Mouse (Mus musculus) thymus, postnatal 10 days (tissue): Measurements from ENCODE around the gene Pnrc2.

ENCODE experiments used
- DNase-seq, 2 experiments: peaks; one replicate each; pipeline ENCODE4 v3.0.0; 2021; ENCODE audit warnings: low spot score in 2 of 2

Pnrc2 gene

GRCm38 (mm10) chr4:135892884-135893283 is 19.2 kb upstream of the Pnrc2 start:
- DNase-seq, result no peak

DNA sequence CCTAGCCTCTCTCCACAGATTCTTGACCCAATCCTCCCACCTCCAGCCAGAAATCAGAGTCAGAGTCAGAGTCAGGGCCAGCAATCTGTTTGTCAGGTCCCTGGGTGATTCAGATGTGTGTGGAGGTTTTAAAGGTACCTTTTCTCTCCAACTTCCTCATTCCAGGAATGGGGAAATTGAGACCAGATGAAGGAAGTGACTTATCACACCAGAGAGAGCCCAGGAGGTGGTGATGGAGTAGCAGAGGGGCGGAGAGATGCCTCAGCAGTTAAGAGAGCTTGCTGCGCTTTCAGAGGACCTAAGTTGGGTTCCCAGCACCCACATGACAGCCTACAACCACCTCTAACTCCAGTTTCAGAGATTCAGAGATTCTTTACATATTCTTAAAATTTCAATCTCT is 17.9 kb upstream of the Pnrc2 start:
- no peak for DNase-seq

DNA sequence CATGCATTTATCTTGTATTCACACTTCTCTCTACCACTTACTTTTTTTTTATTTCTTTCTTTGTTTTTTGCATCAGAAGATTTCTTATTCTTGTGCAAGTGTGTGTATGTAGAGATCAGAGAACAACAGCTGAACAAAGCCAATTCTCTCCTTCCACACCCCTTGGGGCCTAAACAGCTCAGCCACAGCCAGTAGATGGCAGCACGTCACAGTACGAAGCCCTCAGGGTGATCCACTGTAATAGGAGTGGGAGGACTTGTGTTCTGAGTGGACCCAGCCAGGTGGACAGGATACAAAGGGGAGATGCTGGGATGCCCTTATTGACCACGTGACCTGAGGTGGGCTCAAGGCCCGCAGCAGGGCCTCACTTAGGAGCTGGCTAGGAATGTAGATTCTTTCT is 16.2 kb upstream of the Pnrc2 start:
- peak; percentile 70 to 86 for DNase-seq

GRCm38 (mm10) chr4:135889146-135889883 is 15.7 kb upstream of the Pnrc2 start:
- no peak for DNase-seq

DNA sequence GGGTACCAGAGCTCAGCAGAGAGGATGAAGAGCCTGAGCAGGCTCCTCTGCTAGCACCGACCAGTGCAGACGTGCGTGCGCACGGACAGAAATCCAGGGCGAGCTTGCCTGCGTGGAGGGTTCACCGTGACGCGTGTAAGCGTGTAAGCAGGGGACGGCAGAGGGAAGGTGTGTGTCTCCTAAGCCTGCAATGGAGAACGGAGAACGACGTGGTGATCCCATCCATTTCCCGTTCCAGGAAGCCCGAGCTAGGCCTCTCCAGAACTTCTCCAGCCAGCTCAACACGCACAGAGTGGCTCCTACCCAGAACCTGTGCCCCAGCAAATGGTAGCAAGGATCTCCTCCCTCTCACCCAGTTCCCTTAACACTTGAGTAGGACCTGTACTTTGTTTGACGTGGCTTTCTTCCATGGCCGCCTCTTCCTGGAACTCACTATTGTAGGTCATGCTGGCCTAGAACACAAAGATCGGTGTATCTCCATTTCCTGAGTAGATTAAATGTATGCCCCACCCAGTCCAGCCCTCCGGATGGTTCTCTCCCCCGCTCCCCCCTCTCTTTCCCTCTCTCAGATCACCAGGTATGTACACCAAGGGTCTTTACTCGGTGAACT is 14.9 kb upstream of the Pnrc2 start:
- no peak for DNase-seq

DNA sequence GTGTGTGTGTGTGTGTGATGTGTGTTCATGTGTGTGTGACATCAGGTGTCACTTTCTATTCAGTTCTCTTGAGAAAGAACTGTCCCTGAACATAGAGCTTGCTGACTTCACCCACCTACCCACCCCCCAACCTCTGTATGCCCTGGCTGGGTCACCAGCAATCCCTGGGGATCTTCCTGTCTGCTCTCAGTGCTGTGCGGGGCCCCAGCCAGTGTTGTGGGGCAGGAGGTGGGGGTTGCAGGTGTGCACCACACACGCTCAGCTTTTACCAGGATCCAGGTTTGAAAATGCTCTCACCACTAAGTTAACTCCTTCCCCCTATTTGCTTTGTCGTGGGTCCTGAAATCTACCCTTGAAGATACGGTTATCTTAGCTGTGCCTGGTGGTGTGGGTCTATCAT is 12.5 kb upstream of the Pnrc2 start:
- no peak for DNase-seq

DNA sequence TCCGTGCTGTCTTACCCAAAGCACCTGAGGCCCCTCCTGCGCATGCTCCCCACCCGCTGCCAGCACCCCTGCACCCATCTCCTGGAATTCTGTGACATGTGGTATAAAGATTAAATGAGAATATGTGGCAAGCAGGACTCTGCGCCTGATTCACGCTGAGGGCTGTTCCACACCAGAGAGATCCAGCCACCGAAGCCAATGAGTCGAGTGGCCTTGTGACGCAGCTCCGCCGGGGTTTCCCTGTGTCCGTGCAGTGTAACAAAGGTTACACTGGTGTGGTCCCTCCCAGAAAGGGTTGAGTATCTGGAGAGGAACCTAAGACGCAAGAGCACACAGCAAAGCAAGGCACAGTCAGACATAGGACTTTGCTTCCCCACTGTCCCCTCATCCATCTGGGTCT is 12.0 kb upstream of the Pnrc2 start:
- no peak for DNase-seq

DNA sequence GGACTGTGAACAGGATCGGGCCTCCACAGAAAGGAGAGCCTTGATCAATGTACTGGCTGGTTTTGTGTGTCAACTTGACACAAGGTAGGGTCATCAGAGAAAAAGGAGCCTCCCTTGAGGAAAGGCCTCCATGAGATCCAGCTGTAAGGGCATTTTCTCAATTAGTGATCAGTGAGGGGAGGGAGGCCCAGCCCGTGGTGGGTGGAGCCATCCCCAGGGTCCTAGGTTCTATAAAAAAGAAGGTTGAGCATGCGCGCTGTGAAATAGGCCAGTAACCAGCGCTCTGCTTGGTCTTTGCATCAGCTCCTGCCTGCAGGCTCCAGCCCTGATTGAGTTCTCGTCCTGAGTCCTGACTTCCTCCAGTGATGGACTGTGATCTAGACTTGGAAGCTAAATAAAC is 10.9 kb upstream of the Pnrc2 start:
- DNase-seq, result no peak

- DNase-seq, result peak in 1 of 2 experiments; percentile 46
Measured at GRCm38 (mm10) chr4:135883881-135884516, 10.3 kb upstream of the Pnrc2 start.

GRCm38 (mm10) chr4:135883401-135883851 is 9.8 kb upstream of the Pnrc2 start:
- DNase-seq, result no peak

- no peak for DNase-seq
Measured at GRCm38 (mm10) chr4:135882023-135882422, 8.4 kb upstream of the Pnrc2 start.

GRCm38 (mm10) chr4:135880576-135880975 is 6.9 kb upstream of the Pnrc2 start:
- DNase-seq, result no peak

- DNase-seq, result no peak
Measured at GRCm38 (mm10) chr4:135880018-135880417, 6.4 kb upstream of the Pnrc2 start.

DNA sequence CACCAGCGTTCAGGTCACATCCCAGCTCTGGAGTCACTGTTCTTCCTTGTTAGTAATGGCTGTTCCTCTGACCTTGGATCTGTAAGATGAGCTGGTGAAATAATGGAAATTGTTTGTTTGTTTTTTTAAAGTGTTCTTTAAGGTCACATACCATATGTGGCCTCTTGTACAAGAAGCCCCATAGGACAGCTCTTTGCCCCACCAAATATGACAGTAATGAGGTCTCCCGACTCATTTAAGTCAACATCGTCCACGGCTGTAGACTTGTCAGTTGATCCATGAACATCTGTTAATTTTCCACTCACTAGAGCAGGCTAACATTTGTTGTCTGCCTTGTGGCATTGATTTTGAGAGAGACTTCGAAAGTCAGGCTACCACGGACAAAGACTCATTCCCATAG is 5.4 kb upstream of the Pnrc2 start:
- DNase-seq, result no peak

DNA sequence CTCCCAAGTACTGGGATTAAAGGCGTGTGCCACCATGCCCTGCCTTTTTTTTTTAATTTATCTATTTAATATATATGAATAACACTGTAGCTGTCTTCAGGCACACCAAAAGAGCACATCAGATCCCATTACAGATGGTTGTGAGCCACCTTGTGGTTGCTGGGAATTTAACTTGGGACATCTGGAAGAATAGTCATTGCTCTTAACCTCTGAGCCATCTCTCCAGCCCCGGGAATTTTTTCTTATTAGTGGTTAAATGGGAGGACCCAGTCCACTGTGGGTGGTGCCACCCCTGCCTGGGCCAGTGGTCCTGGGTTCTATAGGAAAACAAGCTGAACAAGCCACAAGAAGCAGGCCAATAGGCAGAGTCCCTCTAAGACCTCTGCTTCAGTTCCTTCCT is 4.1 kb upstream of the Pnrc2 start:
- DNase-seq, result no peak

DNA sequence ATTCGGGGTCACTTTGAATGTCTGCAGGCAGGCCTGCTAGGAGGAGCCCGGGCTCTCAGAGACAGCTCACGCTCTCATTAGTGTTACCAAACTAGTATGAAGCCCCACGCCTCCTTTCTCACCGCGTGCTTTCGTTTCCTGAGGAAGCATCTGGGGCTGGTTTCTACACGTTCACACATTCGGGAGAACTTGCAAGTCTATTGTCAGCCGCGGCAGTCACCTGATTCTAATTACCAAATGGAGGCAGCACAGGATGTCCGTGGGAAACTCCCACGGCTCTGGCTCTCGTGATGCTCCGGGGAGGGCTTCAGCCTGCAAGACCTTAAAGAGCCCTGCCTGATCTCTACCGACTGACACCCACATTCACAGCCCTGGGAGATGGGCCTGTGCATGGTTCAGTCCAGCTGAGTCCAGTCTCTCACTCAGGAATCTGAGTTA is 3.0 kb upstream of the Pnrc2 start:
- DNase-seq, result peak; percentile 69 to 70

DNA sequence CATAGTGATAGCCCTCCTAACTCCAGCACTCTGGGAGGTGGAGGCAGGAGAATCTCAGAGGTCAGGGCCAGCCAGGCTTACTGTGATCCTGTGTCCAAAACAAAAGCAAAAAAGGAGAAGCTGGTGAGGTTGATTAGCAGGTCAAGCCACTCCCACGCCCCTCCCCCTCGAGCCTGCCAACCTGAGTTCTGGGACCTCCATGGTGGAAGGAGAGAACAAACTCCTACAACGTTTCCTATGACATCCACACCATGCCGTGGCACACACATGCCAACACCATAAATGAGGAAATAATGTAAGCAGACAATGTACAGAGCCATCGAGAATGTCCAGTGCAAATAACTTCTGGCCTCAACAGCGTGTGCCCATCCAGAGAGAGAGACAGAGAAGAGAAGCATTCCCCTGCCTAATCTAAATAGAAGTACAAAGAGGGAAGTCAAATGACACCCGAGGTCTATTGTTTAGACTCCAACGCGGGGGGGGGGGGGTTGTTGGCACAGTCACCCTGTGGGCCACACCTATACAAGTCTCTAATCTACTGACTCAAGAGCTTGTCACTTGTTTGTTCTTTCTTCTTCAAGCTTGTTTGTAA is 2.4 kb upstream of the Pnrc2 start:
- no peak for DNase-seq

- no peak for DNase-seq
Measured at GRCm38 (mm10) chr4:135875546-135875945, 1.9 kb upstream of the Pnrc2 start.

DNA sequence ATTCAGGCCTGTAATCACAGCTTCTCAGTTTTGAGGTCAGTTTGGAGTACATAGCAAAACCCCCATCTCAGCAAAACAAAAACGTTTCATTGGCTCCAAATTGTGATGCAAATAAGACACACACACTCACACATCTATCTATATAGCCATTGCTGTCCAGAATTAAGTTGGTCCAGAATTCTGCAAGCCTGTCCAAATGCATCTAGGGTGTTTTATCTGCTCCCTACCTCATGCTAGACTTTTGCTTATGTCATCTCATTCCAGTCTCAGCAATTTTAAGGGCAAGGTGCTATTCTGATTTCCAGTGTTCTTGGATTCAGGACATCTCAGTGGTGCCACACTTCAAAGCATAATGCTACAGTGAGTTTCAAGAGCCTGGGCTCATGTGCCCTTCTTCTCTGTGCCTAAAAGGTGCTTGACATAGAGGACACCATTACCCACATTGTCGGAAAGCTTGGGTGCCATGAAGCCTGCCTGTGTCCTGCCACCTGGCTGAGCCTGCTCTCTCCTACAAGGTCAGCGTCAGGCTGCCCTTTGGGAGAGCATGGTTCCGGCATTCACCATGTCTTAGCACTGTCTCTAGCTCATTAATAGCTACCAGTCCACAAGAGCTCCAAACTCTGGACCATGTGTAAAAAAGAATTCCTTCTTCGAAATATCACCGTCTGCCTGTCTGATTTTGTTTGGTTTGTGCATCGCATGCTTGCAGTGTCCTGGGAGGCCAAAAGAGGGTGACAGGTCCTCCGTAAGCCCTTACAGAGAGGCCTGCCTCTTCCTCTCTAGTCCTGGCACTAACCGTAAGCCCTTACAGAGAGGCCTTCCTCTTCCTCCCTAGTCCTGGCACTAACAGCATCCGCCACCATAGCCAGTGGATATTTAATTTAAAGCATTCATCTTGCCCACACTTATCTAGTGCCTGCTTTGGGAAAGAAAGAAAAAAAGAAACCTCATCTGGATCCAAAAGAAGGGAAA is 1.2 kb upstream of the Pnrc2 start:
- no peak for DNase-seq

- DNase-seq, result no peak
Measured at GRCm38 (mm10) chr4:135872589-135873391, 860 bp downstream of the Pnrc2 start.

DNA sequence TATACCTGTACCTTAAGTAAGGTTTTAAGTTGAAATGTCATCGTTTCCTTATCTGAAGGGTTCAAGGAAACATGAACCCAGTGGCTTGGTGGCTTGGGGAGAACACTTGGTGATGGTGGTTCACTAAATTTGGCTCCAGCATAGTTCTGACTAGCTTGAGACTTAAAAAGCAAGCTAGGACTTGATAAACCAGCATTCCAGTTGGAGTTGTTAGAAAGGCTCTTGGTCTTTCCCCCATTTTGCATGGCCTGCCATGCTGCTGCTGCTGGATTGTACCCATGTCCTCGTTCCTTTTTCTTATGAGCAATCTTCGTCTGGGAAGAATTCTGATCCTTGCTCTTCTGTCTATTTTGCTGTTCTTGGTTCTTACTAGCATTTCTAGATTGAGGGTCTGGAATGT is 1.6 kb downstream of the Pnrc2 start:
- DNase-seq, result no peak
